Mouse (Mus musculus) forebrain, embryonic 11.5 days (tissue): ENCODE data around the gene Hmcn2. TPM values are rescaled to one million over a fixed set of nuclear protein-coding genes. Genes with fewer than 3 reads are reported as not detected.

Source experiments
- ATAC-seq: fragments of 200-750 bp; cut with Nextera tagmentation; replicated peaks from 2 replicates; pipeline ENCODE4 v1.8.0; 2017; ENCODE audit warnings: moderate TSS enrichment; ENCODE audit not compliant: low FRiP score
- DNase-seq: peaks from one replicate; pipeline ENCODE4 v3.0.0-alpha.2; 2017; ENCODE audit warnings: low spot score
- H3K27ac ChIP-seq: fragments of 300-500 bp; sonication (generic); 2 replicates; pipeline ENCODE4 v1.5.1; 2014; ENCODE audit warnings: low read depth, low read length
- H3K27me3 ChIP-seq: fragments of 300-500 bp; sonication (generic); 2 replicates; pipeline ENCODE4 v1.6.1; 2014; ENCODE audit warnings: mild to moderate bottlenecking, low read length, mixed read lengths; ENCODE audit not compliant: control insufficient read depth, insufficient read depth
- H3K36me3 ChIP-seq: fragments of 300-500 bp; sonication (generic); 2 replicates; pipeline ENCODE4 v1.6.1; 2014; ENCODE audit warnings: mild to moderate bottlenecking, low read length, moderate library complexity, mixed read lengths; ENCODE audit not compliant: control insufficient read depth, insufficient read depth
- H3K4me1 ChIP-seq: fragments of 300-500 bp; sonication (generic); replicated peaks from 2 replicates; pipeline ENCODE4 v1.6.1; 2014; ENCODE audit warnings: low read length, mixed read lengths; ENCODE audit not compliant: control insufficient read depth, insufficient read depth
- H3K4me2 ChIP-seq: fragments of 300-500 bp; sonication (generic); 2 replicates; pipeline ENCODE4 v1.6.1; 2014; ENCODE audit warnings: low read depth, mild to moderate bottlenecking, low read length, moderate library complexity, mixed read lengths; ENCODE audit not compliant: severe bottlenecking
- H3K4me3 ChIP-seq: fragments of 300-500 bp; sonication (generic); 2 replicates; pipeline ENCODE4 v1.5.1; 2014; ENCODE audit warnings: low read depth, low read length
- H3K9ac ChIP-seq: fragments of 300-500 bp; sonication (generic); 2 replicates; pipeline ENCODE4 v1.6.1; 2014; ENCODE audit warnings: low read length
- H3K9me3 ChIP-seq: fragments of 300-500 bp; sonication (generic); 2 replicates; pipeline ENCODE4 v1.6.1; 2016; ENCODE audit warnings: low read length, mixed read lengths; ENCODE audit not compliant: control insufficient read depth
- WGBS: fragments of 180-500 bp; shearing (Covaris S2); extraction: QIAGEN DNeasy Blood & Tissue Kit; methylation state at CpG from one replicate; pipeline ENCODE4 v1.1.7; 2014; 5-methylcytosine and 5-hydroxymethylcytosine counted together
- polyA plus RNA-seq: library from polyadenylated mRNA; unstranded; fragments of >200 nt; fragmentation: Nextera tagmentation; extraction: Ambion mirVana; gene quantifications from 2 replicates; pipeline ENCODE4 v1.2.1, GENCODE M21; 2014

Hmcn2 gene
- polyA plus RNA-seq, 1 experiment from 2014 or later: 0.09 TPM

DNA sequence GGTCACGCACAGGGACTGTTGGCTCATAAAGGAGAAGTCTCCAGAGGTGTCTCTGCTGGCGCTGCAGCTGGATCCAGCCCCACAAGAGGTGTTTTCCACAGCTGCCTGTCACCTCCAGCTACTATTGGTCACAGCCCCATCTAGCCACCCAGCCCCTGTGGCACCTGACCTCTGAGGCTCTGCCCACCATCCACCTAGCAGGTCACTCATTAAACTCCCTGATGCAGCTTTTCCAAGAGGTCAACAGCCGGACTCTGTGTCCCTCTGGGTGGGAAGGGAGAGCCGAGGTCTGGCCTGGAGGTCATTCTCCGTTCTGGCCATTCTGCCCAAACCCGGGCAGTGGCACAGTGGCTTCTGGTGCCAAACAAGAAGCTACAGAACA, 150.3 kb downstream of the Hmcn2 start:
- H3K9ac ChIP-seq: no peak overlapping the region
- no peak for ATAC-seq
- no peaks in the 10 kb centered on the region for H3K9me3 ChIP-seq
- 0 out of 2 replicates have a peak, but pooled peaks cover 2% of the 10 kb centered on the region for H3K4me1 ChIP-seq
- H3K4me3 ChIP-seq: no peak overlapping the region
- H3K36me3 ChIP-seq: no peaks in the 10 kb centered on the region
- H3K27me3 ChIP-seq: peaks cover 25% of the 10 kb centered on the region
- H3K4me2 ChIP-seq: no peak overlapping the region
- 81% methylated on average over 6 of the region's 6 CpGs for WGBS
- DNase-seq: no peak
- no peak overlapping the region for H3K27ac ChIP-seq

DNA sequence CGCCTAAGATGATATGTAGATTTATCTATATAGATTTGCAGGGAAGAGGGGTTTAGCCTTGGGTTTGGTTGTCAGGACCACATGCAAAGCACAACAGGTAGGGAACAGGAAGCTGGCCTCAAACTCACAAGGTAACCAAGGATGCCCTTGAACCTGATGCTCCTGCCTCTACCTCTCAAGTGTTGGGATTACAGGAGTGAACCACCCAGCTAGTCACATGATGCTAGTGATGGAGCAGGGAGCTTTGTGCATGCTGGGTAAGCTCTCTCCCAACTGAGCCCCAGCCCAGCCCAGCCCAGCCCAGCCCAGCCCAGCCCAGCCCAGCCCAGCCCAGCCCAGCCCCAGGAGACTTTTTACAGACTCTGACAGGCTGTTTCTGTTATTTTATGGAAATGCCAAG, 153.2 kb downstream of the Hmcn2 start:
- DNase-seq (no peak), ATAC-seq (no peak)
- no peak overlapping the region for H3K9ac ChIP-seq
- no peak overlapping the region for H3K4me3 ChIP-seq
- no peaks in the 10 kb centered on the region for H3K36me3 ChIP-seq
- no peak overlapping the region for H3K27ac ChIP-seq
- H3K4me1 ChIP-seq: peaks cover 8% of the 10 kb centered on the region
- H3K4me2 ChIP-seq: no peak overlapping the region
- 81% methylated on average over 1 of the region's 1 CpGs for WGBS
- H3K9me3 ChIP-seq: no peaks in the 10 kb centered on the region
- H3K27me3 ChIP-seq: peaks cover 36% of the 10 kb centered on the region

DNA sequence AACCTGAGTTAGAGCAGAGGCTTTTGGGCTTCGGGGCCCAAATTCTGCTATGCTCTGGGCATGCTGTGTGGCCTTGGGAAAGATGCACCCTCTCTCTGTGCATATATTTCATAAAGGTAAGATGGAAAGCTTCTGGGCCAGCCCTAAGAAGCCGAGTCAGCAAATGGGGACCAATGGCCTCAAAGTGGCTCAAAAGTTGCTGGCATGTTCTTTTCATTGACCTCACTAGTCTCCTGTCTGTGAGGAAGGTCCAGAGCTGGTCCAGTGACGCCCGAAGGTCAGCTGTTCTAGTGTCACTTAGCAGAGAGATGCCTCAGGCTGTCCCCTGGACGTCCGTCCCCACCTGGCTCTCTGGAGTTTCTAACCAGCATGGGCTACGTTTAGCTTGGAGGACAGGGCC, 154.6 kb downstream of the Hmcn2 start:
- Histone ChIP-seq H3K36me3 (no peaks in the 10 kb centered on the region), H3K9me3 (no peaks in the 10 kb centered on the region)
- WGBS: 72% methylated on average over 7 of the region's 7 CpGs

DNA sequence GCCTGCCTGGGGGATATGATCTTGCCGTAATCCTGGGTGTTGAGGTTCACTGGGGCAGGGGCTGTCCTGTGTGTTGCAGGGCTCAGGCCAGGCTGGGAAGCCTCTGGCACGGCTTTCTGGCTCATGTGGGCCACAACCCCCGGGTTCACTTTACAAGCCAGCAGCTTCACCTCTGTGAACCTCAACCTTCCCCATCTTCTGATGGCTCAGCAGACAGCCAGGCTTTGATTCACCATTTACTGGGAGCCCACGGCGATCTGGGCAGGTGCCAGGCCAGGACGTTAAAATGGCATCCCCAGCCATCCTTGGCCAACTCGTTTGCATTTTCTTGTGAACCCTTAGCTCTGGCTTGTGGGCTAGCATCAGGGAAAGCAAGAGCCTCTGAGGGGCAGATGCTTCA, 155.3 kb downstream of the Hmcn2 start:
- 28% methylated on average over 7 of the region's 7 CpGs for WGBS
- DNase-seq (no peak), ATAC-seq (no peak)
- Histone ChIP-seq H3K4me2 (peak overlapping the region; percentile 83), H3K27me3 (peaks cover 36% of the 10 kb centered on the region), H3K4me3 (peak overlapping the region; percentile 37; the same call in 1 of the 2 replicates), H3K4me1 (peaks cover 8% of the 10 kb centered on the region), H3K9me3 (no peaks in the 10 kb centered on the region), H3K27ac (no peak overlapping the region), H3K36me3 (no peaks in the 10 kb centered on the region), H3K9ac (no peak overlapping the region)

More for the DNA sequence above, 154.6 kb downstream of the Hmcn2 start:
- H3K4me3 ChIP-seq: no peak overlapping the region
- no peak for DNase-seq
- H3K9ac ChIP-seq: no peak overlapping the region
- no peak overlapping the region for H3K4me2 ChIP-seq
- no peak overlapping the region for H3K27ac ChIP-seq
- no peak for ATAC-seq
- H3K27me3 ChIP-seq: peaks cover 36% of the 10 kb centered on the region
- peaks cover 8% of the 10 kb centered on the region for H3K4me1 ChIP-seq

DNA sequence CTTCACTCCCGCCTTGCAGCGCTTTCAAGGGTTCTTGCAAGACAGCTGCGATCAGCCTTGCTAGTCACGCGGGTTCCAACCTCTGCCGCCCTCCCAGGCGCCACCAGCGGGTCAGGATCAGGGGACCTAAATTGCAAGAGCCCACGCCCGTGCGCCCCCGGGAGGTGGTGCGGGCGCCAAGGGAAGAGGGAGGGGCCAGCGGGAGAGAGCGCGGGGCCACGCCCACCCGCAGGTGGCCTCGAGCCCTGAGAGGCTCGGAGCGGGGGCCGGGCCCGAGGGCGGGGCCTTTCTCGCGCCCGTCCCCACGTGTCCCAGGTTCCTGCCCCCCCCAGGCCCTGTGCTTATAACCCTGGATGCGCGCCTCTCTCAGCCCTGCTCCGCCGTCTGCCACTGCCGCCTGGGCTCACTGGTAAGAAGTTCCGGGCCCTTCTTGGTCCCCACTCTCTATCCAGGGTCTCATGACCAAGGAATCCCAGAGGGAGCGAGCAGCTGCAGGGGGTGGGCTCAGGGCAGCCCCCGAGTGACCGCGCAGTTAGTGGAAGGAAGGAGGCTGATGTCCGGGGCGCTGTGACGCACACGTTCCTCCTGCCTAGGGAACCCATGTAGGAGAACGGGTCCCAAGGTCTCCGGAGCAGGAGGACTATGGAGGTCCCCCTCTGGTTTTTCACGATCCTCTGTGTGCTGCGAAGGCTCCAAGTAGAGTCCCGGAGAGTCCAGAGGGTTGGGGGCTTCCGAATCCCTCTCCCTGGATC, 155.9 kb downstream of the Hmcn2 start, which contains the start of gene Ass1:
TSS of gene Ass1 (plus strand) at position 277 of the 752 bp plus-strand sequence.
- no peak within 1 kb of the TSS for H3K27ac ChIP-seq

DNA sequence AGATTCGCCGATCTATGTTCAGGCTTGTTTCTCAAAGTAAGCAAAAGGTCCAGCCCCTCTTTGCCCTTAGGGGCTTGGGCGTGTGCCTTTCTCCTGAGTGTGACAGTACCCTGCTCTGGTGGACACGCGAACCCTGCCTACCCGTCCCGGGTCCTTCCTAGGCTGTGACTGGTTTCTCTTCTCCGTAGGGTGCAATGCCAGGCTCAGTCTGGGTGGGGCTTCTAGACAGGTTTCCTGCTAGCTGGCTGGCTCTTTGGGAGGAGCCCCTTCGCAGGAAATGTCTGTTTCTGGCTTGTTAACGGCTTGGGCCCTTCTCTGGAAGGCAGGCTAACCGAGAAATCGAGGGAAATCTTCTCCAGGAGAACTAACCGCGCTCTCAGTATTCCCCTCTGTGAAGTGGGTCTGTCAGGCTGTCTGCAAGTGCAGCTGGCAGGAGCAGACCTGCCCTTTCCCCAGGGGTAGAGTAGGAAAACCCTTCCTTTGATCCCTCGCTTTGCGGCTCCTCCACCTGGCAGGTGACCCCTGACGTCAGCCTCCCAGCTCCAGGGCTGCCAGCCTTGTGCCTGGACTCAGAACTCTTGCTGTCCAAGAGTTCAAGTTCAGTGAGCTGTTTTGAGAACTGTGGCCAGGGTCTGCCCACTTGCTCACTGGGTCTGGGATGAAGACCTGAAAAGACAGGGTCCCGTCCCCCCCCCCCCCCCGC, 156.6 kb downstream of the Hmcn2 start:
- 14% methylated on average over 18 of the region's 19 CpGs for WGBS
- no peak for DNase-seq
- H3K27ac ChIP-seq: no peak overlapping the region
- H3K27me3 ChIP-seq: peaks cover 36% of the 10 kb centered on the region
- no peak for ATAC-seq
- H3K4me3 ChIP-seq: peak overlapping the region; percentile 37
- no peaks in the 10 kb centered on the region for H3K9me3 ChIP-seq
- H3K9ac ChIP-seq: no peak overlapping the region; the same call in 1 of the 2 replicates
- H3K4me1 ChIP-seq: peaks cover 8% of the 10 kb centered on the region
- H3K36me3 ChIP-seq: no peaks in the 10 kb centered on the region
- H3K4me2 ChIP-seq: peak overlapping the region; percentile 83

More for the DNA sequence above, 155.9 kb downstream of the Hmcn2 start, which contains the start of gene Ass1:
- peaks cover 36% of the 10 kb centered on the region for H3K27me3 ChIP-seq
- peak within 1 kb of the TSS; percentile 83 for H3K4me2 ChIP-seq
- no peak within 1 kb of the TSS; the same call in 1 of the 2 replicates for H3K9ac ChIP-seq
- peaks cover 8% of the 10 kb centered on the region for H3K4me1 ChIP-seq
- H3K36me3 ChIP-seq: no peaks in the 10 kb centered on the region
- H3K9me3 ChIP-seq: no peaks in the 10 kb centered on the region
- WGBS: 1% methylated on average over 44 of the region's 49 CpGs
- DNase-seq: peak; percentile 72
- peak; percentile 46; the same call in 1 of the 2 replicates for ATAC-seq
- H3K4me3 ChIP-seq: peak within 1 kb of the TSS; percentile 37

DNA sequence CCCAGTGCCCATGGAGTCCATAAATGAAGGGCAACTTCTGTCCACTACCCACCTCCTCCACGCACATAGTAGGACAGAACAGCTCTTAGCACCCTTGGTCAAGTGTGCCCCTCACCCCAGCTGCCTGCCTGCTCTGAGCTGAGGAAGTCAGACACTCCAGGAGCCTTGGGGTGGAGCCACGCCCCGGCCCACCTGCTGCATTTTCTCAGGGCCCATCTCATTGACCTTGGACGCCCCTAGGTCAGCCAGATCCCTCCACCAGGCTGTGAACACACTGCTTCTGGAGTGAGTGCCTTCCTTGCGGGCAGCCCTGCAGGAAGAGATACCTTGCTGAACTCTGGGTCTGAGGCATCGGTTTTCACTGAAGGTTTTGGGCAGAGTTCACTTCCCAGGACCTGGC, 157.4 kb downstream of the Hmcn2 start:
- H3K27me3 ChIP-seq: peaks cover 36% of the 10 kb centered on the region
- WGBS: 48% methylated on average over 6 of the region's 6 CpGs
- ATAC-seq: no peak

DNA sequence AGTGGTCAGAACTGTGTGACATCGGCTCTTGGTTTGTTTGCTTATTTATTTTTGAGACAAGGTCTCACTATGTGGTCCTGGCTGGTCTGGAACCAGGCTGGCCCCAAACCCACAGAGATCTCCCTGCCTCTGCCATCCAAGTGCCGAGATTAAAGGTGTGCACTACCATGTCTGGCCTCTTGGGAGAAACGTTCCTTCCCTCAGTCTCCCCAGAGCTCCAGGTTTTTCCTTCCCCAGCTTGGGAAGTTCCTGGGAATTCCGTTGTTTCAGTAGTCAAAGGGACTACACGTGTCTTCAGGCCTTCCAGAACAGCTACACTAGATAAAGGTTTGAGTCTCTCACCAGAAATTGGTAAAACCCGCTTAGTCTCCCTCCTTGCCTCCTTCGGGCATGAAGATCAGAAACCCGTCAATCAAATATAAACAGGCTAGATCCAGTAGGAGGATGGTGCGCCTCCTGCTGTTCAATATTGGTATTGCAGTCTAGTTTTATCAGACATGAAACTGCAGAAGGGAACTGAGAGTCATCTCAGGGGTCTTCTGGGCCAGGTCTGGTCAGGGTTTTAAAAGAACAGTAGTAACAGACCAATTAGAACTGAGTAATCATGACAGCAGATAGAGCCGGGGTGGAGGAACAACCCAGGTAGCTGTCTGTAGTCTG, 158.3 kb downstream of the Hmcn2 start:
- H3K36me3 ChIP-seq: no peaks in the 10 kb centered on the region
- ATAC-seq: no peak
- no peak overlapping the region for H3K27ac ChIP-seq
- H3K4me2 ChIP-seq: no peak overlapping the region
- peaks cover 36% of the 10 kb centered on the region for H3K27me3 ChIP-seq
- peaks cover 8% of the 10 kb centered on the region for H3K4me1 ChIP-seq
- H3K9me3 ChIP-seq: no peaks in the 10 kb centered on the region
- no peak overlapping the region for H3K4me3 ChIP-seq
- no peak overlapping the region for H3K9ac ChIP-seq
- WGBS: 49% methylated on average over 10 of the region's 10 CpGs
- DNase-seq: no peak

More for the DNA sequence above, 157.4 kb downstream of the Hmcn2 start:
- Histone ChIP-seq H3K9me3 (no peaks in the 10 kb centered on the region), H3K27ac (no peak overlapping the region), H3K36me3 (no peaks in the 10 kb centered on the region), H3K4me1 (peaks cover 8% of the 10 kb centered on the region), H3K4me2 (no peak overlapping the region), H3K4me3 (no peak overlapping the region), H3K9ac (no peak overlapping the region)
- DNase-seq: no peak
